Mouse (Mus musculus): Measurements from ENCODE around the gene Olfml1. TPM values are rescaled to one million over a fixed set of nuclear protein-coding genes. Genes with fewer than 3 reads are reported as not detected.

The Olfml1 gene
- polyA plus RNA-seq, 1 experiment from 2014 or later = 1.4 TPM

Other genes with a start within 250 kb of the Olfml1 start
- gene Syt9, start 196.7 kb upstream of the Olfml1 start, polyA plus RNA-seq (2014; fragmentation: Nextera tagmentation; extraction: Ambion mirVana) = 9.7 and 10.6 TPM in 2 replicates
- 0.46 and 1.0 TPM in 2 replicates for gene Ppfibp2, start 27.8 kb downstream of the Olfml1 start, polyA plus RNA-seq (2014; fragmentation: Nextera tagmentation; extraction: Ambion mirVana)
- not detected in 2 replicates for gene 5330417H12Rik, start 57.7 kb downstream of the Olfml1 start, polyA plus RNA-seq (2014; fragmentation: Nextera tagmentation; extraction: Ambion mirVana)
- not detected in 2 replicates for gene Cyb5r2, start 190.6 kb downstream of the Olfml1 start, polyA plus RNA-seq (2014; fragmentation: Nextera tagmentation; extraction: Ambion mirVana)
- not detected in 2 replicates for gene Ovch2, start 233.8 kb downstream of the Olfml1 start, polyA plus RNA-seq (2014; fragmentation: Nextera tagmentation; extraction: Ambion mirVana)
- not detected in 2 replicates for gene Olfr467, start 244.8 kb downstream of the Olfml1 start, polyA plus RNA-seq (2014; fragmentation: Nextera tagmentation; extraction: Ambion mirVana)